18 mouse cellular contexts compared by ENCODE assay signal in genomic region chr4:66397216-66397615, GRCm38 (mm10). TPM values are rescaled to one million over a fixed set of nuclear protein-coding genes. Genes with fewer than 3 reads are reported as not detected.
DNase-seq lines count a peak whose midpoint lies in the region; ATAC-seq lines count a peak whose summit lies in the region.
"Had no signal": no experiment of that assay in that cellular context is flagged by ENCODE, and none has a peak within 500 bp of the region (broad histone marks: within the 10 kb centered on the region; RNA-seq: fewer than 3 reads in every experiment).

No protein-coding gene starts in this region.

- H3K4me2 ChIP-seq in midbrain, embryonic 11.5 days = no peak overlapping the region
- H3K4me2 ChIP-seq in midbrain, embryonic 14.5 days (ENCODE audit: low read length) = no peak overlapping the region
- H3K4me2 ChIP-seq: embryonic facial prominence, embryonic 12.5 days; forebrain, embryonic 13.5 days; forebrain, embryonic 15.5 days had no signal

- H3K27me3 ChIP-seq in midbrain, embryonic 11.5 days (ENCODE audit: control insufficient read depth, insufficient read depth, low read length) = peaks cover 9% of the 10 kb centered on the region
- no peaks in the 10 kb centered on the region for H3K27me3 ChIP-seq in midbrain, embryonic 14.5 days (ENCODE audit: control insufficient read depth, insufficient read depth, low read length)

- H3K27ac ChIP-seq in midbrain, embryonic 11.5 days (ENCODE audit: low read depth, low read length) = no peak overlapping the region
- H3K27ac ChIP-seq in midbrain, embryonic 14.5 days (replicated peaks; ENCODE audit: low read depth, low read length) = no peak overlapping the region
- H3K27ac ChIP-seq: embryonic facial prominence, embryonic 10.5 days; embryonic facial prominence, embryonic 12.5 days; forebrain, embryonic 13.5 days; forebrain, embryonic 15.5 days had no signal

- DNase-seq in cerebellum, adult 9-11 months = peak; percentile 27
- DNase-seq in cerebellum, postnatal 36 days = no peak
- peak; percentile 33 to 60 for DNase-seq in cerebellum, postnatal 14 days
- DNase-seq in midbrain, embryonic 11.5 days (ENCODE audit: low spot score, missing footprints) = peak; percentile 75
- DNase-seq in midbrain, embryonic 14.5 days = no peak
- DNase-seq in brain, adult 2 months (ENCODE audit: low read depth, low spot score) = peak; percentile 48
- no peak for DNase-seq in right cerebral cortex, postnatal 4 days
- DNase-seq: adrenal gland, adult 2 months; adrenal gland, postnatal 10 days; adrenal gland, postnatal 25 days; cerebellum, adult 11 months; forebrain, postnatal 0 days had no signal

- no peaks in the 10 kb centered on the region for H3K4me1 ChIP-seq in midbrain, embryonic 11.5 days (ENCODE audit: control insufficient read depth, insufficient read depth, low read length)
- peaks cover 7% of the 10 kb centered on the region; the same call in 1 of the 2 replicates for H3K4me1 ChIP-seq in midbrain, embryonic 14.5 days (ENCODE audit: control insufficient read depth, insufficient read depth, low read length)
- H3K4me1 ChIP-seq: embryonic facial prominence, embryonic 12.5 days had no signal

- no peaks in the 10 kb centered on the region for H3K9me3 ChIP-seq in midbrain, embryonic 11.5 days (ENCODE audit: control insufficient read depth, low read length)
- no peaks in the 10 kb centered on the region for H3K9me3 ChIP-seq in midbrain, embryonic 14.5 days (ENCODE audit: control insufficient read depth, low read length)
- H3K9me3 ChIP-seq: embryonic facial prominence, embryonic 10.5 days; embryonic facial prominence, embryonic 12.5 days; forebrain, embryonic 13.5 days; forebrain, embryonic 15.5 days had no signal

- no peaks in the 10 kb centered on the region for H3K36me3 ChIP-seq in midbrain, embryonic 11.5 days (ENCODE audit: control insufficient read depth, insufficient read depth, low read length)
- H3K36me3 ChIP-seq in midbrain, embryonic 14.5 days (ENCODE audit: control insufficient read depth, insufficient read depth, low read length) = no peaks in the 10 kb centered on the region
- H3K36me3 ChIP-seq: embryonic facial prominence, embryonic 10.5 days; embryonic facial prominence, embryonic 12.5 days; forebrain, embryonic 15.5 days had no signal

- no peak for ATAC-seq in cerebellum, adult (ENCODE audit: insufficient number of reproducible peaks, low FRiP score, low TSS enrichment)
- no peak for ATAC-seq in midbrain, embryonic 11.5 days (ENCODE audit: low FRiP score)
- no peak for ATAC-seq in midbrain, embryonic 14.5 days (ENCODE audit: low FRiP score, low TSS enrichment)
- ATAC-seq: forebrain, embryonic 13.5 days; forebrain, embryonic 15.5 days; forebrain, postnatal 0 days had no signal

- H3K4me3 ChIP-seq in midbrain, embryonic 11.5 days (ENCODE audit: low read depth, low read length) = no peak overlapping the region
- H3K4me3 ChIP-seq in midbrain, embryonic 14.5 days (replicated peaks; ENCODE audit: low read depth, low read length) = no peak overlapping the region
- H3K4me3 ChIP-seq: embryonic facial prominence, embryonic 10.5 days; embryonic facial prominence, embryonic 12.5 days; forebrain, embryonic 13.5 days; forebrain, embryonic 15.5 days had no signal

- no peak overlapping the region for H3K9ac ChIP-seq in midbrain, embryonic 11.5 days (ENCODE audit: low read length)
- no peak overlapping the region for H3K9ac ChIP-seq in midbrain, embryonic 14.5 days (replicated peaks; ENCODE audit: low read length)
- H3K9ac ChIP-seq: embryonic facial prominence, embryonic 12.5 days; forebrain, embryonic 13.5 days; forebrain, embryonic 15.5 days; forebrain, postnatal 0 days had no signal

RNA-seq across cellular contexts. Expression of gene Astn2, which starts 7.2 kb away (rescaled TPM):
- 0.51 and 0.57 TPM in 2 replicates for polyA plus RNA-seq in midbrain, embryonic 11.5 days (2014; fragmentation: Nextera tagmentation; extraction: Ambion mirVana)
- polyA plus RNA-seq in midbrain, embryonic 14.5 days (2014; fragmentation: Nextera tagmentation; extraction: Ambion mirVana) = 4.4 and 4.8 TPM in 2 replicates
- polyA plus RNA-seq: C2C12 had no signal

Comparison
In these comparisons a context has a peak if more than half of its experiments do, and no peak if none do; other contexts are left out.
1. DNase-seq: peak in cerebellum, adult 9-11 months (single experiment), cerebellum, postnatal 14 days (2 of 2), midbrain, embryonic 11.5 days (single experiment) and brain, adult 2 months (single experiment); none in cerebellum, postnatal 36 days (0 of 2), midbrain, embryonic 14.5 days (single experiment) and right cerebral cortex, postnatal 4 days (single experiment).